Mouse (Mus musculus) liver, adult 2 months (tissue): ENCODE measurements around the gene Prl2b1.

Experiments used
- CTCF ChIP-seq: fragments of 200-500 bp; IDR thresholded peaks from 2 replicates; pipeline ENCODE4 v1.5.1; 2011; ENCODE audit warnings: low read depth, low read length, control low read depth
- POLR2A ChIP-seq: fragments of 200-500 bp; IDR thresholded peaks from 2 replicates; pipeline ENCODE4 v1.6.1; 2011; ENCODE audit warnings: low read length, control low read depth; ENCODE audit not compliant: insufficient read depth; ENCODE audit errors: extremely low read depth

DNA sequence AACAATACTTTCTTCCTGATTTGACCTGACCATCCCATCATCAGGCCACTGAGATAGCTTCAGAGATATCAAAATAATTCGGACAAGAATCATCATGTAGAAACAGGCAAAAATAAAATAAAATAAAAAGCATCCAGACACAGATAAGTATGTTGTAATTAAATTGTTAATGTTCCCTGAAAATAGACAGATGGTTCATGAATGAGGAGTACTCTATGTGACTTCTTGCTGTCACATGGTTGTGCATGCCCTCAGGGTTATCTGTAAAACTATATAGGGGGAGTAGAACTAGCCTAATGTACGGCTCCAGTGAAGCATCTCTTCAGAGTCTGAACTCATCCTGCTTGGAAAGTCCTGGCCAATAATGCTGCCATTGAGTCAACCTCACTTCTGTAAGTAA is 45.3 kb downstream of the Prl2b1 start, which contains the start of gene Prl8a2:
- TF ChIP-seq CTCF (no peak), POLR2A (no peak)
